Mouse (Mus musculus) olfactory bulb, adult 2 months (tissue): ENCODE data around the gene Ccdc194.

ENCODE experiments used
- CTCF ChIP-seq: fragments of 200-500 bp; IDR thresholded peaks from 2 replicates; pipeline ENCODE4 v1.5.1; 2012; ENCODE audit warnings: low read depth, mild to moderate bottlenecking, low read length, moderate library complexity; ENCODE audit not compliant: insufficient read depth
- POLR2A ChIP-seq: fragments of 200-500 bp; IDR thresholded peaks from 2 replicates; pipeline ENCODE4 v1.6.1; 2012; ENCODE audit warnings: mild to moderate bottlenecking, low read depth, low read length, moderate library complexity; ENCODE audit not compliant: insufficient read depth

DNA sequence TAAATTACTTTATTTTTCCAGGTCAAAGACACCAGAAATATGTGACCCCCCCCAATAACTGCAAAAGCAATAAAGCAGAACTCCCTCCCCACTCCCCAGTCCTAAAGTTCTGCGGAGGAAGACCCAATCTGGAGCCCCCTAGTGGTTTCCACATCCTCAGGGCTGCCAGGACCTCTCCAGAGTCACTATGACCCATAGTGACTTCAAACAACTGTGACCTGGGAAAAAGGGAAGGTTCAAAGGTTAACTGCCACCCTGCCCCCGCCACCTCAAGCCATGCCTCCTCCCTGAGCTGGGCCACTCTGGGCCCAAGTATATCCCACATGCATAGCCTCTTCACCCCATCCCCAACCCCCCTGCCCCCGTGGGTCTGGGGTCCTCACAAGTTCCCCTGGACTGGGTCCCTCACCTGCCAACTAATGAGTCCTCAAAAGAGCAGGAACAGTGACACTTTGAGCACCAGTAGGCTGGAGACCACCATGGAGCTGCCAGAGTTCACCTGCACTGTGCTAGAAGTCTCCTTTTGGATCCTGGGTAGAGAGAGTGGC is 8.8 kb upstream of the Ccdc194 start:
- TF ChIP-seq POLR2A (no peak), CTCF (no peak)
